Comparison of ENCODE assay signal across 12 mouse cellular contexts in the genomic region with DNA sequence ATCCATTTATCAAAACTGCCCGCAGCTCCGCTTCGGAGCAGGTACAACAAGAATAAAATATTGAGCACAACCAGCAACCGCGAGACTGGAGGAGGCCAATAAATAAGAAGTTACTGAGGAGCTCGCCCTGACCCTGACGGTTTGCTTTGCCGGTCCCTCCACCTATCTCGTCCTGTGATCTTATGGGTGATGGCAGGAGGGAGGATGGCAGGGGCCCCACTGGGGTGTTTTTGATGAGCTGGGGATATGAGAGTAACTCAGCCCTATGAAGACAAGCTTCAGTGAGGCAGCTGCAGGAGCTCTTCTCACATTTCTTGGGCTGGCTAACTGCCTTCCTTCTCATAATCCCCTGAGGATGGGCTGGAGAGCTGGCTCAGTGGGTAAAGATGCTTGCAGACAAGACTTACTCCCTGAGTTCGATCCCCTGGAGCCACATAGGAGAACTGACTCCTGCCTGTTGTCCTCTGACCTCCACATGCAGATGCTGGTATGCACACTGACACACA.
DNase-seq lines count a peak whose midpoint lies in the region; ATAC-seq and TF ChIP-seq lines count a peak whose summit lies in the region.
"Had no signal": no experiment of that assay in that cellular context is flagged by ENCODE, and none has a peak within 500 bp of the region (broad histone marks: within the 10 kb centered on the region; RNA-seq: fewer than 3 reads in every experiment).

No protein-coding gene starts in this region.

- no peaks in the 10 kb centered on the region for H3K27me3 ChIP-seq in heart, embryonic 16.5 days (ENCODE audit: control insufficient read depth, insufficient read depth, low read length)
- no peaks in the 10 kb centered on the region for H3K27me3 ChIP-seq in embryonic facial prominence, embryonic 15.5 days
- H3K27me3 ChIP-seq: hindbrain, embryonic 13.5 days; Patski had no signal

- peaks cover 20% of the 10 kb centered on the region for H3K4me1 ChIP-seq in heart, embryonic 16.5 days (ENCODE audit: control insufficient read depth, insufficient read depth, low read length)
- peaks cover 4% of the 10 kb centered on the region for H3K4me1 ChIP-seq in lung, adult 2 months (ENCODE audit: control insufficient read depth, insufficient read depth, low read length)
- H3K4me1 ChIP-seq in embryonic facial prominence, embryonic 15.5 days, result peaks cover 26% of the 10 kb centered on the region
- peaks cover 40% of the 10 kb centered on the region for H3K4me1 ChIP-seq in olfactory bulb, adult 2 months (ENCODE audit: control insufficient read depth, insufficient read depth, low read length)

- ATAC-seq in heart, embryonic 16.5 days (replicated peaks; ENCODE audit: extremely low read depth, insufficient read depth, low FRiP score), result no peak
- no peak for ATAC-seq in embryonic facial prominence, embryonic 15.5 days (ENCODE audit: insufficient number of reproducible peaks, low FRiP score, low TSS enrichment, low read depth)

- H3K4me3 ChIP-seq in heart, embryonic 16.5 days (ENCODE audit: low read length), result peak overlapping the region; percentile 25
- H3K4me3 ChIP-seq in lung, adult 2 months (replicated peaks; ENCODE audit: extremely low read depth, low read depth, low read length), result no peak overlapping the region
- H3K4me3 ChIP-seq in embryonic facial prominence, embryonic 15.5 days (replicated peaks), result no peak overlapping the region
- H3K4me3 ChIP-seq in olfactory bulb, adult 2 months (ENCODE audit: insufficient read depth, low read depth, low read length), result no peak overlapping the region
- H3K4me3 ChIP-seq: hindbrain, embryonic 13.5 days had no signal

- H3K4me2 ChIP-seq in heart, embryonic 16.5 days (ENCODE audit: low read depth, low read length), result peak overlapping the region; percentile 49
- H3K4me2 ChIP-seq in embryonic facial prominence, embryonic 15.5 days (replicated peaks), result peak overlapping the region; percentile 36
- H3K4me2 ChIP-seq: hindbrain, embryonic 13.5 days had no signal

- H3K9ac ChIP-seq in heart, embryonic 16.5 days (ENCODE audit: low read length), result peak overlapping the region; percentile 64
- H3K9ac ChIP-seq in embryonic facial prominence, embryonic 15.5 days, result no peak overlapping the region
- H3K9ac ChIP-seq: hindbrain, embryonic 13.5 days had no signal

- TF ChIP-seq CTCF in lung, adult 2 months (IDR thresholded peaks at IDR 0.05; ENCODE audit: insufficient read depth, low read length), result no peak
- no peak for TF ChIP-seq CTCF in olfactory bulb, adult 2 months (IDR thresholded peaks at IDR 0.05; ENCODE audit: insufficient read depth, low read depth, low read length)

- peak overlapping the region; percentile 95 for H3K27ac ChIP-seq in heart, embryonic 16.5 days (ENCODE audit: low read length)
- peak overlapping the region; percentile 86 for H3K27ac ChIP-seq in embryonic facial prominence, embryonic 15.5 days (replicated peaks)
- peak overlapping the region; percentile 69; the same call in 1 of the 2 replicates for H3K27ac ChIP-seq in olfactory bulb, adult 2 months (ENCODE audit: insufficient read depth, low read depth, low read length)

- TF ChIP-seq POLR2A in lung, adult 2 months (IDR thresholded peaks at IDR 0.05; ENCODE audit: borderline replicate concordance, extremely low read depth, low read depth, low read length), result no peak
- TF ChIP-seq POLR2A in olfactory bulb, adult 2 months (IDR thresholded peaks at IDR 0.05; ENCODE audit: insufficient read depth, low read depth, low read length), result no peak

- 44% methylated on average over 10 of the region's 10 CpGs for WGBS in heart, embryonic 16.5 days
- 50% methylated on average over 10 of the region's 10 CpGs for WGBS in lung, adult 2 months
- WGBS in embryonic facial prominence, embryonic 15.5 days, result 61% methylated on average over 10 of the region's 10 CpGs
- 76% methylated on average over 10 of the region's 10 CpGs for WGBS in olfactory bulb, adult 2 months

- DNase-seq in heart, adult 11 months, result no peak
- peak; percentile 19 for DNase-seq in lung, postnatal 10 days
- no peak for DNase-seq in lung, adult 2 months
- no peak for DNase-seq in natural killer cell, adult 2 months (ENCODE audit: low spot score in 2 of 2)
- no peak for DNase-seq in testis, postnatal 14 days (ENCODE audit: low spot score)
- DNase-seq: adrenal gland, postnatal 14 days; cerebellum, adult 11 months had no signal

- H3K36me3 ChIP-seq in heart, embryonic 16.5 days (ENCODE audit: control insufficient read depth, insufficient read depth), result no peaks in the 10 kb centered on the region
- no peaks in the 10 kb centered on the region for H3K36me3 ChIP-seq in embryonic facial prominence, embryonic 15.5 days
- H3K36me3 ChIP-seq: hindbrain, embryonic 13.5 days had no signal

- H3K9me3 ChIP-seq in heart, embryonic 16.5 days (replicated peaks; ENCODE audit: control insufficient read depth, low read length), result no peaks in the 10 kb centered on the region
- no peaks in the 10 kb centered on the region for H3K9me3 ChIP-seq in embryonic facial prominence, embryonic 15.5 days (replicated peaks)
- H3K9me3 ChIP-seq: hindbrain, embryonic 13.5 days had no signal
